Mouse (Mus musculus): ENCODE results near the gene Dync1li2. TPM values are rescaled to one million over a fixed set of nuclear protein-coding genes. Genes with fewer than 3 reads are reported as not detected.
A peak's percentile ranks its signal among the peaks of the same experiment; 100 is the strongest.

Dync1li2 gene
- total RNA-seq (2021): 100 to 1,000 TPM; 279 to 326 TPM
- long read RNA-seq, experiment 1, full-length matches to known transcripts: 86 of 201 reads
- long read RNA-seq, experiment 1, partial matches to known transcripts: 20 of 201 reads
- long read RNA-seq, experiment 1, other reads (novel, unspliced or antisense): 95 of 201 reads
- long read RNA-seq, experiment 2, full-length matches to known transcripts: 78 of 170 reads
- long read RNA-seq, experiment 2, partial matches to known transcripts: 13 of 170 reads
- long read RNA-seq, experiment 2, other reads (novel, unspliced or antisense): 79 of 170 reads

- intact Hi-C loops (cut with DNase I): loop anchor here (2.0 to 5.0 kb wide), 3 partner anchors 66 to 102 kb away; partner anchors contain the start of gene Terb1
- Histone ChIP-seq H3K27ac (peak within 1 kb of the TSS; percentile 98), H3K4me3 (peak within 1 kb of the TSS; percentile 78)
- TF ChIP-seq CTCF (IDR thresholded peaks at IDR 0.05): peak; percentile 91
- DNase-seq (ENCODE audit: extremely low spot score in 1 of 2, low spot score in 2 of 2): peak; percentile 91 to 96
Measured at GRCm38 (mm10) chr8:104442299-104443124, at the start of gene Dync1li2. TSS of gene Dync1li2 (minus strand) at chr8:104443047.

- DNase-seq (ENCODE audit: extremely low spot score in 1 of 2, low spot score in 2 of 2): no peak
- no peak for TF ChIP-seq CTCF (IDR thresholded peaks at IDR 0.05)
- Histone ChIP-seq H3K27ac (no peak overlapping the region), H3K4me3 (no peak overlapping the region)
- intact Hi-C loops (cut with DNase I): no loop called here
Measured at GRCm38 (mm10) chr8:104479091-104479490, 36.2 kb upstream of the Dync1li2 start.

GRCm38 (mm10) chr8:104472465-104472864 is 29.6 kb upstream of the Dync1li2 start:
- no peak for DNase-seq (ENCODE audit: extremely low spot score in 1 of 2, low spot score in 2 of 2)
- TF ChIP-seq CTCF (IDR thresholded peaks at IDR 0.05): no peak
- intact Hi-C loops (cut with DNase I): no loop called here
- no peak overlapping the region for H3K4me3 ChIP-seq
- H3K27ac ChIP-seq: no peak overlapping the region

- TF ChIP-seq CTCF (IDR thresholded peaks at IDR 0.05): no peak
- intact Hi-C loops (cut with DNase I): no loop called here
- DNase-seq (ENCODE audit: extremely low spot score in 1 of 2, low spot score in 2 of 2): no peak
- H3K27ac ChIP-seq: no peak overlapping the region
- no peak overlapping the region for H3K4me3 ChIP-seq
Measured at GRCm38 (mm10) chr8:104467463-104467862, 24.6 kb upstream of the Dync1li2 start.

GRCm38 (mm10) chr8:104452177-104452576 is 9.3 kb upstream of the Dync1li2 start:
- no peak for DNase-seq (ENCODE audit: extremely low spot score in 1 of 2, low spot score in 2 of 2)
- Histone ChIP-seq H3K27ac (no peak overlapping the region), H3K4me3 (no peak overlapping the region)
- TF ChIP-seq CTCF (IDR thresholded peaks at IDR 0.05): no peak
- intact Hi-C loops (cut with DNase I): no loop called here

GRCm38 (mm10) chr8:104448796-104449195 is 5.9 kb upstream of the Dync1li2 start:
- intact Hi-C loops (cut with DNase I): no loop called here
- DNase-seq (ENCODE audit: extremely low spot score in 1 of 2, low spot score in 2 of 2): no peak
- Histone ChIP-seq H3K27ac (no peak overlapping the region), H3K4me3 (no peak overlapping the region)
- no peak for TF ChIP-seq CTCF (IDR thresholded peaks at IDR 0.05)

GRCm38 (mm10) chr8:104446016-104446415 is 3.2 kb upstream of the Dync1li2 start:
- intact Hi-C loops (cut with DNase I): no loop called here

GRCm38 (mm10) chr8:104445248-104445647 is 2.4 kb upstream of the Dync1li2 start:
- DNase-seq (ENCODE audit: extremely low spot score in 1 of 2, low spot score in 2 of 2): no peak
- intact Hi-C loops (cut with DNase I): no loop called here
- Histone ChIP-seq H3K4me3 (no peak overlapping the region), H3K27ac (no peak overlapping the region)
- no peak for TF ChIP-seq CTCF (IDR thresholded peaks at IDR 0.05)

More at GRCm38 (mm10) chr8:104446016-104446415, 3.2 kb upstream of the Dync1li2 start:
- H3K27ac ChIP-seq: no peak overlapping the region
- no peak overlapping the region for H3K4me3 ChIP-seq
- DNase-seq (ENCODE audit: extremely low spot score in 1 of 2, low spot score in 2 of 2): no peak
- no peak for TF ChIP-seq CTCF (IDR thresholded peaks at IDR 0.05)

GRCm38 (mm10) chr8:104443125-104443679 is 355 bp upstream of the Dync1li2 start:
- Histone ChIP-seq H3K27ac (peak overlapping the region; percentile 98; the same call in 1 of the 2 replicates), H3K4me3 (peak overlapping the region; percentile 78)
- DNase-seq (ENCODE audit: extremely low spot score in 1 of 2, low spot score in 2 of 2): no peak
- intact Hi-C loops (cut with DNase I): loop anchor here (2.0 to 5.0 kb wide), 3 partner anchors 66 to 102 kb away; partner anchors contain the start of gene Terb1
- TF ChIP-seq CTCF (IDR thresholded peaks at IDR 0.05): no peak

- TF ChIP-seq CTCF (IDR thresholded peaks at IDR 0.05): no peak
- H3K27ac ChIP-seq: peak overlapping the region; percentile 98
- DNase-seq (ENCODE audit: extremely low spot score in 1 of 2, low spot score in 2 of 2): peak in 1 of 2 experiments; percentile 46
- peak overlapping the region; percentile 78 for H3K4me3 ChIP-seq
- intact Hi-C loops (cut with DNase I): loop anchor here (2.0 to 5.0 kb wide), 3 partner anchors 67 to 101 kb away; partner anchors contain the start of gene Terb1
Measured at GRCm38 (mm10) chr8:104441613-104442012, 1.2 kb downstream of the Dync1li2 start.

GRCm38 (mm10) chr8:104439461-104439860 is 3.4 kb downstream of the Dync1li2 start:
- intact Hi-C loops (cut with DNase I): loop anchor here (5.0 kb wide), 1 partner anchor 42 kb away; the partner anchor contains the start of gene Cmtm4
- DNase-seq (ENCODE audit: extremely low spot score in 1 of 2, low spot score in 2 of 2): no peak
- Histone ChIP-seq H3K4me3 (no peak overlapping the region), H3K27ac (peak overlapping the region; percentile 16; the same call in 1 of the 2 replicates)
- TF ChIP-seq CTCF (IDR thresholded peaks at IDR 0.05): no peak
